Mouse (Mus musculus): ENCODE results near the gene Art2b.
A peak's percentile ranks its signal among the peaks of the same experiment; 100 is the strongest.
"Not testable (repeated sequence)": the region's sequence is repeated elsewhere in the genome, so short reads cannot be mapped to it uniquely, and the experiment has no call there.

Gene Art2b

DNA sequence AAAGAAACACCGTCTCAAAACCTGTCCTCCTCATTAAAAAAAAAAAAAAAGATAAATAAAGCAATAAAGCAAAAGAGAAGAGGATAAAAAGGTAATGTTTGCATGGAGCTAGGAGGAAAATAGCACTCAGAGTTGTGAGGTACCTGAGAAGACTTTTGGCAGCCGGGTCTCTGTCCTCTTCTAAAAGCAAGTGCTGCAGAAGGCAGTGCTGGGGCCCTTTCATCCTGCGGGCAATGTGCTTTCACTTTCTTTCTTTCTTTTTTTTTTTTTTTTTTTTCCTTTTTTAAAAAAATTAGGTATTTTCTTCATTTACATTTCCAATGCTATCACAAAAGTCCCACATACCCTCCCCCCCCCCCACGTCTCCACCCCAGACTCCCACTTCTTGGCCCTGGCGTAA is at the start of gene Art2b:
Gene Art2b (minus strand): TSS at position 193 of the 400 bp plus-strand sequence.
- DNase-seq (ENCODE audit: low read depth, low spot score) = no peak

DNA sequence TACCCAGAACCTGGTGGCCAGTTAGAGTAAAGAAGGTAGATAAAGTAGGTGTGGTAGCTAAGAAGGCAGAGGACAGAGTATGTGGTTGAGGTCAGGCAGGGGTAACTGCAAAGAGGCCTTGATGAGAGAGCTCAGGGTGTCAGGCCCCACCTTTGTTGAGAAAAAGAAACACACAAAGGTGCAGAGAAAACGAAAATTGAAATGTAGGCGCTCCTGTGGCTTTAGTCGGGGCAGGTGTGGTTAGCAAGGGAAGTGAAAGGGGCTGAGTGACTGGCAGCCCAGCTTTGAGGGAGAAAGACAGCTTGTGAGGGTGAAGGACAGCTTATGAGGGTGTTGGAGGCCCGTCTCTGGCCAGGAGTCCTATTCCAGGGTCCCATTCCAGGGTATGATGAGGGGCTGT is 49.1 kb upstream of the Art2b start:
- DNase-seq (ENCODE audit: low read depth, low spot score) = no peak

DNA sequence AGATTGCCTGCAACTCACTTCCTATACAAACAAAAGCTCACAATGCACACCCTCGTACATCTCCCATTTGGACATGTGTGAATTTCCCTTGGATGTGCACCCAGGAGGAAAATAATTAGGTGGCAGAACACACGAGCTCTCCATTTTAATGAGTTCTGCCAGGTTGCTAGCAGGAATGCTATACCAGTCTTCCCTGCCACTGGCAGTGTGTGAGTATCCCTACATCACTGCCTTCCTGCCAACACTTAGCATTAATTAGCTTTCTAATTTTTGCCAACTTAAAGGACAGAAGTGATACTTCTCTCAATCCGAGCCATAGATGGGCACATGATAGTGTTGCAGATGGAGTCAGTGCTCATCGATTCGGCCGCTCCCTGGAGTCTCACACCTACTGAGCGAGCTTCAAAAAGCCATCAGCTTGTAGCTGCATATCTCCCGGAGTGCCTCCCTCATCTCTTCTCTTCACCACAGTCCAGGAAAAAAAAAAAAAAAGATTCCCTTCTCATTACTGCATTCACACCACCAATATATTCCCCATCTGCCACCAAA is 48.3 kb upstream of the Art2b start:
- no peak for DNase-seq (ENCODE audit: low read depth, low spot score)

DNA sequence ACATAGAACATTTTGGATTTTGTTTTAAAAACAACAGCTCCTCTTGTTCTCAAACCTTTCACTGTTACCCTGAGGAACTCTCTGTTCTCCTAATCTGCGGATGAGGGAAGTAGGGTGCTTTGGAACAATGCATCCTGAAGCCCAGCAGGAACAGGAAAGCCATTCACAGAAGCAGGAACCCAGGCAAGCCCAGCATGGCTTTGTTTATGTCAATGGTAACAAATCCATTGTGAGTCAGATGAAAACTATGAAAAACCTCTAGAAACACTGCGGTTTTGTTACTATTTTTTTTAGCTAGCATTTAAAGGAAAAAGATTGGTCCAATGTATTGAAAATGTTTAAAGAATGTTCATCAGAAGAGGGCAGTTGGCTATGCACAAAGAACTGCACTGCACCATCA is 43.1 kb upstream of the Art2b start:
- no peak for DNase-seq (ENCODE audit: low read depth, low spot score)

DNA sequence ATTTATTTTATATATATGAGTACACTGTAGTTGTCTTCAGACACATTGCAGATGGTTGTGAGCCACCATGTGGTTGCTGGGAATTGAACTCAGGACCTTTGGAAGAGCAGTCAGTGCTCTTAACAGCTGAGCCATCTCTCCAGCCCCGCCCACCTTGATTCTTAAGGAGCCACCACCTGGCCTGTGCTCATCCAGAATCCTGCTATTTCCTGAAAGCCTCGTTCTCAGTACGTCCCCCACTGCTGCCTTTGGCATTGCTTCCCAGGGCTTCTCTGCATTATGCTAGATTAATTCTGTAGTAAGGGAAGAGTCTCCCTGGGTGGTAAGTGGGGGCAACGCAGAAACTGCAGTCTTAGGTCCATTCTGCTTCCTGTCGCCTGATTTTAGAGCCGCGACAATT is 41.8 kb upstream of the Art2b start:
- not testable (repeated sequence) for DNase-seq (ENCODE audit: low read depth, low spot score)

DNA sequence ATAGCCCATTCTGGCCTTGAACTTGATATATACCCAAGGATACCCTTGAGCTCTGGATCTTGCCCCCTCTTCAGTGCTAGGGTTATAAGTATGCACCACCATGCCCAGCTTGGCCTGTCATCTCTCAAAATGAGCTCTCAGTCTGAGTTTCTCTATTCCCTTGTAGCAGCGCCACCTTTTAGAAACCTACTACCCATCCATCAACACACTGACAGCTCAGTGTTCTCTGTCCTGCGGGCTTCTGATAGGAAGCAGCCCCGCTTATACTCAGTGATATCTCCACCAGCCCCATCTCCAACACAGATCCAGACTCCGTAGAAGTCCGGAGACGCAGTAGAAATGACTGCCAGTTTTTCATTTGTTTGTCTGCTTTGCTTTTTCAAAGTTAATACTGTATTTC is 38.9 kb upstream of the Art2b start:
- no peak for DNase-seq (ENCODE audit: low read depth, low spot score)

DNA sequence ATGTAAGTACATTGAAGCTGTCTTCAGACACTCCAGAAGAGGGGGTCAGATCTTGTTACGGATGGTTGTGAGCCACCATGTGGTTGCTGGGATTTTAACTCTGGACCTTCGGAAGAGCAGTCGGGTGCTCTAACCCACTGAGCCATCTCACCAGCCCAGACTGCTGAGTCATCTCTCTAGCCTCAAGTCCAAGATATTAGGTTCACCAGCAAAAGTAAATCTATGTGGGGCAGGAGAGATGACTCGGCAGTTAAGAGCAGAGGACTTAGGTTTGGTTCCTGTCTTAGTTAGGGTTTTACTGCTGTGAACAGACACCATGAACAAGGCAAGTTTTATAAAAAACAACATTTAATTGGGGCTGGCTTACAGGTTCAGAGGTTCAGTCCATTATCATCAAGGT is 36.5 kb upstream of the Art2b start:
- DNase-seq (ENCODE audit: low read depth, low spot score) = not testable (repeated sequence)

DNA sequence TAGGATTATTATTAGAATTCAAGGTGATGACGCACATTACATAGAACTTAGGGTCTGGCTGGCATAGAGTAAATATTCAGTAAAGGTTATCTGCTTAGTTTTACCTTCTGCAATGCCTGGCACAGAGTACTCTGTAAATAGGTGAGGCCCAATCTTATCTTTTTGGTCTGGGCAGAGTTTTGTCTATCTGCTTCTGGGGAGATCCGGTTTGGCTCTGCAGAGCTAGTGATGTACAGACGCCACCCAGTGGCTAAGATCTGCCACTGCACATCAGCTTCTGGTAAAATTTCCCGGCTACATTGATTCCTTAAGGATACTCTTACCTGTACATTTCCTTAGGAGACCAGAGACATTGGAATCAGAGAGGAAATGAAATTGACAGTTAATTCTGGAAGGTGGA is 35.0 kb upstream of the Art2b start:
- DNase-seq (ENCODE audit: low read depth, low spot score) = peak; percentile 11

DNA sequence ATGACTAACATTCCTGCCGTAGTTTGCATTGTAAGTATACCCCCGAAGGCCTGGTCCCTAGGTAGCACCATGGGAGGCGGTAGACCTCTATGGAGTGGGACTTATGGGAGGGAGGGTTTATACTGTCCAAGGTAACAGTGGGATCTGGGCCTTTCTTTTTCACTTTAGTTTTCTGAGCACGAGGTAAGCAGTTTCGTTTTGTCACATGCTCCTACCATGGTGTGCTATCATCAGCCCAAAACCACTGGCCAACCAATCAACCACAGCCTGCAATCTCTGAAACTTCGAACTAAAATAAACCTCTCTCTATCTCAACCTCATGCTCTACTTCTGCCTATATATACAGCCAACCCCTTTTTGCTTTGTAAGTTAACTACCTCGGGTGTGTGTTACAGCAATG is 32.9 kb upstream of the Art2b start:
- no peak for DNase-seq (ENCODE audit: low read depth, low spot score)

DNA sequence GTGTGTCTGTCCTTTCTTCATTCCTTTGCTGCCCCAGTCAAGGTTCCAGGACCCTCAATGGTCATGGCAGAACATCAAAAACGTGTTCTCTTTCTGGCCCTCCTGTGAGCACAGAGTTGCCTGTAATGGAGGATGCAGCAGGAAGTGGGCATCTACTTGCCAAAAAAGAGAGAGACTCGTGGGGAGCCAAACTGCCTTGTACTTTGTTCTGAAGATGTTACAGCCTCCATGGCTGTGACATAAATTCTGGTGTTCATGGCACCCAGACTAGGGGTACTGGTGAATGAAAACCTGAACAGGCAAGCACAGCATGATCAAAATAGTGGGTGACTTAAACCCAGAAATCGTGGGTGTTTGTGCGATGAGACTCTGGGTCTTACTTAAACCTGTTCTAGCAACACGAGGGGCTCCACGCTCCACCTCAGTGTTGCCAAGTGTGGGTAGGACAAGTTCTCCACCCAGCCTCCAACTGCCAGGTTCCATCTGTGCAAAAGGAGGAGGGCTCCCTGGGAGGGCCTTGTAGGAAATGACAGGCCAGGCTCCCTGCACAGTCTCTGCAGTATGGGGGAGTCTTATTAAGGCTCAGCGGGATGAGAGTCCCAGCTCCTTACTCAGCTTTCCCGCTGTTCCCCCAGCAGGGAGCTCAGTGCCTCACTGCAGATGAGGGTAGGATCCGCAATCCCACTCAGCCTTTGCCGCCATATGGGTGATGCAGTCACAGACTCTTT is 32.2 kb upstream of the Art2b start:
- no peak for DNase-seq (ENCODE audit: low read depth, low spot score)

DNA sequence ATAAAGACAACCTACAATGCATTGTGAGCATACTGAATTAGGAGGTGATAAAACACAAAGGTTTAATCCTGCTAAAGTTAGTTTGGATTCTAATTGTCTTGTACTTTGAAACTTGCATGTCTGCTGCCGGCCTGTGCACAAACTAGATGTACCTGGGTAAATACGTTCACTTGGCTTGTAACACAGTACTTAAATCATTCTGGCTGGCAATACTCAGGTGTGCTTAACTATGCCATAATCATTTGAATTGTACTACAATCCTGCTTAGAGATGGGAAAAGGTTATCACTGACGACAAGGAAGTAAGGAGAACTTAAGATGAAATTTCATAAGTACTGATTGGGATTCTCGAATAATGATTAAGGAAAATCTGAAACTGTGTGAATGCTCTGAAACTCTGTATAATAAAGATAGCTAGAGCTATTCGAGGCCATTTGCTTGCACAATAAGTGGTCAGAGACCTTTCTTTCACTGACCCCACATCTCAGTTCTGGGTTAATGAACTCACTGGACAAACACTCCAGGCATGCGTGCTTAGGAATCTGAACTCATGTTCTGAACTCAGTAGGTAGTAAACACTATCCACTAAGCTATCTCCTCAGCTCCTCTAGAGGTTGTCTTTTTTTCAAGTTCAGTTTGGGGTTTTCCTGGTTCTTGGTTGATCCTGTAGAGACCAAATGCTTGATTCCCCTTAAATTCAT is 30.9 kb upstream of the Art2b start:
- DNase-seq (ENCODE audit: low read depth, low spot score) = no peak

DNA sequence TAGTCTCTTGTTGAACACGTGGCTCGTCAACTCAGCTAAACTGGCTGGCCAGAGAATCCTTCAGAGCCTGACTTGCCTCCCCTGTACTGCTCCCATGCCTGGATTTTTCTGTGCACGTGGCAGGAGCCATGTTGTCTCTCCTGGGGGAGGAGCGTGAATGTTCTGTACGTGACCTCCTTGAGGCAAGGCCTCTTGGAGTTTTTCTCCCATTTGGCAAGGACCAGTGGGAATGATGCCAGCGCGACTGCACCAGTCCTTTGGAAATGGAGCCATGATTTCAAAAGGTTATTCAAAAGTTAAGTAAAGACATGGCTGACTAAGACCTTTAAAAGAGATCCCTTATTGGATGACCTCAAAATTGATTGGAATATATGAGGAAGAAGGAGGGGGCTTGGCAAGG is 30.0 kb upstream of the Art2b start:
- no peak for DNase-seq (ENCODE audit: low read depth, low spot score)

DNA sequence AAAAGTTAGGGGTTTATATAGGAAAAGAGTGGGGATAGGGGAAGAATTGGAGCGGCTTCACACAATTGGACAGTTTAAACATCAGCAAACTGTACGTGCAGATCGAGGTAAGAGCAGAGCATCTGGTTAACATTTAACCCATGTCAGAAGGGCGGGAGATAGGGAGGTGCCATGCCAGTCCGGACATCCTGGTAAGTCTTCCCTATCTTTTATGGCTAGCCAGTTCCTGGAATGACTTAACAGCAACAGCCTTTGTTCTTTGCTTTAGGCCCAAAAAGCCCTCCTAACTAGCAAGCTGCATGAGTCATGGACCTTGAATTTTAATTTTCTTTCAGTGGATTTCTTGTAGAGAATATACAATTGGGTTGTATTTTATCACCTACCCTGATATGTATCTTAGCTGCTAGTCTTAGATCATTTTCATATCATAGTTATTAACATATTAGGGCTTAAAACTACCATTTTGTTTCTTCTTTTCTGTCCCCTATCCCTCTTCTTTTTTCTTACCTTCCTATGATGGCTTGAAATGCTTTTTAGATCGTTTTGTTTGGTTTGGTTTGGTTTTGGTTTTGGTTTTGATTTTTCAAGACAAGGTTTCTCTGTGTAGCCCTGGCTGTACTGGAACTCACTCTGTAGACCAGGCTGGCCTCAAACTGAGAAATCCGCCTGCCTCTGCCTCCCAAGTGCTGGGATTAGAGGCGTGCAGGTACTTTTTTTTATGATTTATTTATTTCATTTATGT is 27.6 kb upstream of the Art2b start:
- not testable (repeated sequence) for DNase-seq (ENCODE audit: low read depth, low spot score)

DNA sequence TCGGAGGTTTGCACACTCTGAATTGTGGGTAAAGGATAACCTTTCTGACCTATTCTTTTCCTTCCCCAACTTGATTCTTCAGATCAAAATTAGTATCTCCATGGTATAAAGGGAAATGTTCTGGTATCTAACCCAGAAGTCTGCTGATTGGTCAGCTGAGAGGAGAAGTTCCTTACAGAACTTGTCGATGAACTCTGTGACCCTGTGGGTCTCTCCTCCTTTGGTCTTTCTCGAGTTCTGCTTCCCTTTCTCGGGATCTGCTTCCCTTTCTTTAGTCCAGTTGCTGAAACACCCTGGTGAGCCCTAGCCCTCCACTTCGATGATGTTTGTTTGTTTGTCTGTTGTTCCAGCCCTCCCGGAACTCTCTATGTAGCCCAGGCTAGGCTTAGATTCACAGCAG is 22.4 kb upstream of the Art2b start:
- DNase-seq (ENCODE audit: low read depth, low spot score) = no peak

DNA sequence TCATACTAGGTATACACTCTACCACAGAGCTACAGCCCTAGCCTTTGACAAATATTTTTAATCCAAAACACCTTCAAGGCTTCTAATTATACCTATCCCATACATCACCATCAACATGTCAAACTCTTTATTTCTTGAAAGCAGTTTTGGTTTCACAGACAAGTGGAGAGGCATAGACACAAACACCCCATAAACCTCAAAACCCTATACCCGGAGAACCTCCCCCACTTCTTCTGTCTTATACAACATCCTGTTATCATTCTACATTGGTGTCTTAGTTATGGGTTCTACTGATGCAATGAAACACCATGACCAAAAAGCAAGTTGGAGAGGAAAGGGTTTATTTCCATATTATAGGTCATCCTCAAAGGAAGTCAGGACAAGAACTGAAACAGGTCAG is 15.0 kb upstream of the Art2b start:
- DNase-seq (ENCODE audit: low read depth, low spot score) = no peak

DNA sequence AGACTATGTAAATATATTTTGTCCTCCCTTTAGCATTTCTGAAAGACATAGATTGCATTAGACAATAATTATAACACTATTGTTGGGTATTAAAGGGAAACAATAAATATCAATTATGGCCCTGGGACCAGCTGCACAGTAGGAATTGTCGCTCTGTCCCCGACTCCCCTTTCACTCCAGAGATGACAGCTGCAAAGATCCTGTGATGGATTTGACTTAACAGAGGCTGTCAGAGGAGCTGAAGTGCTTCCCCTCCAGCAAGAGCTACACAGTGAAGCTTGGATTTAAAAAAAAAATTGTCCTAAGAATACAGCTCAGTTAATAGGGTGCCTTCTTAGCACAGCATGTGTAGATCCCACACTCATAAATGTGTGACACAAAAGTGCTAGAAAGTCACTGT is 13.1 kb upstream of the Art2b start:
- DNase-seq (ENCODE audit: low read depth, low spot score) = no peak

DNA sequence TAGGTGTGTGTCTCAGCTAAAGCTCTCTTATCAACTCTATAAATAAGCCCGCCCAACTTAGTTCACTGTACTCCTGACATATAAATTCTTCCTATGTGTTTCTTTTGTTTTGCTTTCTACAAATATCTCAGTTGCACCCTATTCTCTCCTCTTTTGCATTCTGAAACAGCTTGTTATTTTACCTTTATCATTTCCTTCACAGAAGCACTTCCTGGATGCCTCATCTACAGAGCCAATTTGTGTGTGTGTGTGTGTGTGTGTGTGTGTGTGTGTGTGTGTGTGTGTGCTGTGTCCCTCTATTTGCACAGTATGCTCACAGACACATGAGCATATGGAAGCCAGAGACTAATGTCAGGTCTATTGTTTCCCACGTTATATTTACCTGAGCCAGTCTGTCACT is 9.6 kb upstream of the Art2b start:
- no peak for DNase-seq (ENCODE audit: low read depth, low spot score)

DNA sequence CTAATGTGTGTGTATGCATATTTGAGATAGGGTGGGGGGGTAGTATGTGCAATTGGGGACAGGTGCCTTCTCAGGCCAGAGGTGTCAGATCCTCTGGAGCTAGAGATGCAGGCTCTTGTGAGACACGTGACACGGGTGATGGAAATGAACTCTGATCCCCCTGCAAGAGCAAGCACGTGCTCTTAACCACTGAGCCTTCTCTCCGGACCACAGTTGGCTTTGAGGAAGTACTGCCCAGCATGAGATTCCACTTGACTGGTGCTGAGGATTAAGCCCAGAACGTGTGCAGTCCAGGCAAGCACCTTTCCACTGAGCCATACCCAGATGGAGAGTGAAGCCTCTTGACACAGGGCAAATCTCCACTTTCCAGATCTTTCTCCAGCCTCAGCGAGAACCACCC is 1.1 kb downstream of the Art2b start:
- DNase-seq (ENCODE audit: low read depth, low spot score) = not testable (repeated sequence)

DNA sequence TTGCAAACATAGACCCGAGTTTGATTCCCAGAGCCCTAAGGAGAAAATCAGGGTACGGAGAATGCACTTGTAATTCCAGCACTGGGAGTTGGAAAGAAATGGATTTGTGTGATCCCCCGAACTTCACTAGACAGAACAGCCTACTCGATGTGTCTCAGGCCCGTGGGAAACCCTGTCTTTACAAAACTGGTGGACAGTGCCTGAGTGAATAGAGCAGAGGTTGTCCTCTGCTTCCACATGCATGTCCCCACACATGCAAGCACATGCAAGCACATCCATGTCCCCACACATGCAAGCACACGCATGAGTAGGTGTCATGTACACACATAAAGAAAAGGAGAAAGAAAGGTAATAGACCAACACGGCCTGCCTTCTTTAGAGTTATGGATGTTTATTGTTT is 3.4 kb downstream of the Art2b start:
- DNase-seq (ENCODE audit: low read depth, low spot score) = no peak

DNA sequence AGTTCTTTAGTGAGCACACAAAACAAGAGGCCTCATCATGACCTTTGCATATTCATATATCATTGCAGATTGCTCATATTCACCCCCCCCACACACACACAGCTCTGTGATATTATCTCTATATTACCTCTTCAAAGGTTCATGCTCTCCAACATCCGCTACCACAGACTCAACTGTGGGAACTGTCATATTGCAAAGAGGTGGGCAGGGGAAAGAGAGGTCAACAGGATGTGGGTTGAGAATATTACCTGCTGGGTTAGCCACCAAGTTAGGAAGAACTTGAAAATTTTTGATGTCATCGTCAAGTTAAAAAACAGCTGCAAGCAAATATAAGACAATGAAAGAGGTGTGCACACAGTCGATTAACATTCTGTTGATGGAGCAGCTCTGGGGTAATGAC is 4.5 kb downstream of the Art2b start:
- not testable (repeated sequence) for DNase-seq (ENCODE audit: low read depth, low spot score)

DNA sequence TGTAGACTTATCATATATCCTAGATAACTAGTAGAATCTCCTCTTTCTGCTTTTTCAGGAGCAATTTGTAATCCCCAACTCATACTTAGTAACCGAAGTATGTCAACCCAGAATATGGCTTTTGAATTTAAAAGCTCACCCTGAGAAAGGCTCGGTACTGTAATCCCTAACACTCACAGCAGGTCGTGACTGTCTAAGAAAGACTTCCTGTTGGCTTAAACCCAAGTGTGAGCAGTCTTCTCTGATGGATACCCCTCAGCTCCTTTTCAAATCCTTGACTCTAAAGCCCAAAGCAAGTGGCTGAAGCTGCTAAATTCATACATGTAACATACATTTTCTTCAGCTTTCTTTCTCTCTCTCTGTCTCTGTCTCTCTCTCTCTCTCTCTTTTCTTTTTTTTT is 11.0 kb downstream of the Art2b start:
- no peak for DNase-seq (ENCODE audit: low read depth, low spot score)

DNA sequence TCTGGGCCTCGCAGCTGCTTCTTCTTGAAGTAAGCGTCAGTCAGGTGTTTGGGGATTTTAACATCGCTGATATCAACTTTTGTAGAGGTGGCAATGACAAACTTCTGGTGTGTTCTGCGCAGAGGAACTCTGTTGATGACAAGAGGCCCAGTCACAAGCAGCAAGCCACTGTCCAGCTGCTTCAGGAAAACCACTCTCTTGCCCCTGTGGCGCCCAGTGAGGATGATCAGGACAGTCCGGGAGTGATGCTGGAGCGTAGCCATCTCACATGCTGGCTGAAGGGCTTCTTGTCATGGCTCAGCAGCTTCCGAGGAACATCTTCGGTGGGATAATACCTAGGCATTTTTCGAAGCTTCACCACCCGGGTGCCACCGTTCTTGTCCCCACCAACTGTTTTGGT is 11.8 kb downstream of the Art2b start:
- not testable (repeated sequence) for DNase-seq (ENCODE audit: low read depth, low spot score)

All from retina, adult 2 months (tissue).